Mouse (Mus musculus) olfactory bulb, adult 2 months (tissue): ENCODE measurements at regions not wholly inside any gene's neighbourhood (a gene's known extent, or its start where the extent isn't known, plus 50 kb on each side); places are given as distances from the start of the nearest gene placed in this dataset.

Experiments used
- CTCF ChIP-seq: fragments of 200-500 bp; IDR thresholded peaks from 2 replicates; pipeline ENCODE4 v1.5.1; 2012; ENCODE audit warnings: low read depth, mild to moderate bottlenecking, low read length, moderate library complexity; ENCODE audit not compliant: insufficient read depth
- POLR2A ChIP-seq: fragments of 200-500 bp; IDR thresholded peaks from 2 replicates; pipeline ENCODE4 v1.6.1; 2012; ENCODE audit warnings: mild to moderate bottlenecking, low read depth, low read length, moderate library complexity; ENCODE audit not compliant: insufficient read depth

GRCm38 (mm10) chr10:39224449-39225094, 61.0 kb upstream of the Ccn6 start:
- TF ChIP-seq CTCF = no peak
- no peak for TF ChIP-seq POLR2A
